In the genomic region with DNA sequence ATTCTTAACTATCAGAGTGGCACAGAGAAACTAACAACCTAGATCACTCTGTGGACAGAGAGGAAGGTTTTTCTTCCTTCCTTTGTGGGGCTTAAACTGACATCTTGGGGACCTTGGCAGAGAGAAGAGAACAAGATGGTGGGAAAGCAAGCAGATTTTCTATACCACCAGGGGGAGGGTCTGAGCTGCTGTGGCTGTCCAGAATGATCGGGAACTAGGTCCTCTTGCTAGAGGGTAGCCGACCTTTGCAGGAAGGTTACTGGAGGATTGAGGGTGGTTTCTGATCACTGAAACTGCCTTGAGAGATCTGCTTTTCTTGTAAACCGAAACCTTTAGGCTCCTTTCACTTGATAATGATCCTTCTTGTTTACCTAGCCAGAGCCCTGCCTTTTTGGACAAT, we compare ENCODE assay signal across 13 mouse cellular contexts. TPM values are rescaled to one million over a fixed set of nuclear protein-coding genes. Genes with fewer than 3 reads are reported as not detected.
DNase-seq lines count a peak whose midpoint lies in the region; ATAC-seq and TF ChIP-seq lines count a peak whose summit lies in the region.
"Had no signal": no experiment of that assay in that cellular context is flagged by ENCODE, and none has a peak within 500 bp of the region (broad histone marks: within the 10 kb centered on the region; RNA-seq: fewer than 3 reads in every experiment).

No protein-coding gene starts in this region.

- H3K4me1 ChIP-seq in hindbrain, postnatal 0 days (ENCODE audit: insufficient read depth, low read length): no peaks in the 10 kb centered on the region
- H3K4me1 ChIP-seq in hindbrain, embryonic 13.5 days (replicated peaks): no peaks in the 10 kb centered on the region
- H3K4me1 ChIP-seq in stomach, postnatal 0 days (replicated peaks; ENCODE audit: control insufficient read depth, insufficient read depth): no peaks in the 10 kb centered on the region; the same call in 1 of the 2 replicates

- peak; percentile 53 for TF ChIP-seq CTCF in hindbrain, postnatal 0 days (IDR thresholded peaks at IDR 0.05; ENCODE audit: low read depth)
- TF ChIP-seq CTCF in stomach, postnatal 0 days (IDR thresholded peaks at IDR 0.05; ENCODE audit: low read depth): peak; percentile 65

- 30% methylated on average over 3 of the region's 3 CpGs for WGBS in hindbrain, postnatal 0 days
- 40% methylated on average over 3 of the region's 3 CpGs for WGBS in hindbrain, embryonic 13.5 days
- 10% methylated on average over 3 of the region's 3 CpGs for WGBS in stomach, postnatal 0 days

- H3K4me2 ChIP-seq in hindbrain, postnatal 0 days (ENCODE audit: low read depth, low read length): no peak overlapping the region
- H3K4me2 ChIP-seq in hindbrain, embryonic 13.5 days: no peak overlapping the region
- H3K4me2 ChIP-seq in stomach, postnatal 0 days (replicated peaks; ENCODE audit: low read depth): no peak overlapping the region
- H3K4me2 ChIP-seq: lung, embryonic 15.5 days had no signal

- no peak overlapping the region for H3K9ac ChIP-seq in hindbrain, postnatal 0 days (replicated peaks; ENCODE audit: low read length)
- H3K9ac ChIP-seq in hindbrain, embryonic 13.5 days: no peak overlapping the region
- H3K9ac ChIP-seq in stomach, postnatal 0 days (ENCODE audit: low read length): no peak overlapping the region
- H3K9ac ChIP-seq: lung, embryonic 15.5 days had no signal

- DNase-seq in hindbrain, postnatal 0 days (ENCODE audit: low spot score): no peak
- DNase-seq in thymus, postnatal 14 days: peak; percentile 36
- DNase-seq in thymus, adult 18-20 months: no peak
- peak; percentile 49 for DNase-seq in stomach, postnatal 0 days (ENCODE audit: low spot score)
- no peak for DNase-seq in cerebellum, postnatal 14 days
- DNase-seq in ovary, postnatal 14 days (ENCODE audit: low spot score): no peak
- DNase-seq: adrenal gland, postnatal 36 days; cerebellum, postnatal 36 days had no signal

- no peak overlapping the region for H3K27ac ChIP-seq in hindbrain, postnatal 0 days
- no peak overlapping the region for H3K27ac ChIP-seq in hindbrain, embryonic 13.5 days
- peak overlapping the region; percentile 49; the same call in 1 of the 2 replicates for H3K27ac ChIP-seq in stomach, postnatal 0 days (replicated peaks)
- H3K27ac ChIP-seq: heart, embryonic 10.5 days; lung, embryonic 15.5 days had no signal

- no peaks in the 10 kb centered on the region for H3K36me3 ChIP-seq in hindbrain, postnatal 0 days (ENCODE audit: insufficient read depth, low read length)
- no peaks in the 10 kb centered on the region for H3K36me3 ChIP-seq in hindbrain, embryonic 13.5 days
- no peaks in the 10 kb centered on the region for H3K36me3 ChIP-seq in stomach, postnatal 0 days (ENCODE audit: control insufficient read depth, insufficient read depth, low read length)
- H3K36me3 ChIP-seq: heart, embryonic 10.5 days; lung, embryonic 15.5 days had no signal

- H3K9me3 ChIP-seq in hindbrain, postnatal 0 days (ENCODE audit: low read length): no peaks in the 10 kb centered on the region
- H3K9me3 ChIP-seq in hindbrain, embryonic 13.5 days: no peaks in the 10 kb centered on the region
- H3K9me3 ChIP-seq in stomach, postnatal 0 days (ENCODE audit: control insufficient read depth, low read length): no peaks in the 10 kb centered on the region
- H3K9me3 ChIP-seq: heart, embryonic 10.5 days; lung, embryonic 15.5 days had no signal

- no peaks in the 10 kb centered on the region for H3K27me3 ChIP-seq in hindbrain, postnatal 0 days (ENCODE audit: insufficient read depth, low read length)
- H3K27me3 ChIP-seq in hindbrain, embryonic 13.5 days: 0 out of 2 replicates have a peak, but pooled peaks cover 12% of the 10 kb centered on the region
- no peaks in the 10 kb centered on the region for H3K27me3 ChIP-seq in stomach, postnatal 0 days (ENCODE audit: control insufficient read depth, insufficient read depth, low read length)
- H3K27me3 ChIP-seq: lung, embryonic 15.5 days had no signal

- H3K4me3 ChIP-seq in hindbrain, postnatal 0 days (ENCODE audit: low read length): no peak overlapping the region
- H3K4me3 ChIP-seq in hindbrain, embryonic 13.5 days: no peak overlapping the region
- no peak overlapping the region for H3K4me3 ChIP-seq in stomach, postnatal 0 days (ENCODE audit: low read depth, low read length)
- H3K4me3 ChIP-seq: heart, embryonic 10.5 days; lung, embryonic 15.5 days had no signal

- no peak for ATAC-seq in hindbrain, postnatal 0 days
- no peak for ATAC-seq in hindbrain, embryonic 13.5 days (ENCODE audit: low FRiP score)
- ATAC-seq in granulocyte monocyte progenitor cell, adult 5-6 weeks (replicated peaks; ENCODE audit: poor library complexity, severe bottlenecking): peak; percentile 56; the same call in 1 of the 2 replicates
- no peak for ATAC-seq in stomach, postnatal 0 days (ENCODE audit: low FRiP score, low TSS enrichment)

- TF ChIP-seq EP300 in stomach, postnatal 0 days (optimal IDR thresholded peaks at IDR 0.05): no peak

RNA-seq across cellular contexts. Expression of gene Pttg1ip, which starts 9.3 kb away (rescaled TPM):
- total RNA-seq in hindbrain, postnatal 0 days (2014; rRNA removed): 85.9 and 94.0 TPM in 2 replicates
- polyA plus RNA-seq in hindbrain, postnatal 0 days (2015; fragmentation: Nextera tagmentation; extraction: Ambion mirVana): 87.3 and 87.5 TPM in 2 replicates
- polyA plus RNA-seq in hindbrain, embryonic 13.5 days (2015; fragmentation: Nextera tagmentation; extraction: Ambion mirVana): 69.0 and 71.9 TPM in 2 replicates
- total RNA-seq in granulocyte monocyte progenitor cell, adult 5-6 weeks (2014; fragmentation: Nextera tagmentation): 36.6 and 39.0 TPM in 2 replicates
- total RNA-seq in granulocyte monocyte progenitor cell, adult 5-6 weeks (2017): 34.6 and 37.0 TPM in 2 replicates
- 278 and 317 TPM in 2 replicates for polyA plus RNA-seq in stomach, postnatal 0 days (2015; fragmentation: Nextera tagmentation; extraction: Ambion mirVana)

RNA-seq across cellular contexts. Expression of gene Sumo3, which starts 33.7 kb away (rescaled TPM):
- 217 and 218 TPM in 2 replicates for total RNA-seq in hindbrain, postnatal 0 days (2014; rRNA removed)
- 330 and 348 TPM in 2 replicates for polyA plus RNA-seq in hindbrain, postnatal 0 days (2015; fragmentation: Nextera tagmentation; extraction: Ambion mirVana)
- polyA plus RNA-seq in hindbrain, embryonic 13.5 days (2015; fragmentation: Nextera tagmentation; extraction: Ambion mirVana): 271 and 274 TPM in 2 replicates
- 60.0 and 78.8 TPM in 2 replicates for total RNA-seq in granulocyte monocyte progenitor cell, adult 5-6 weeks (2014; fragmentation: Nextera tagmentation)
- 197 and 205 TPM in 2 replicates for total RNA-seq in granulocyte monocyte progenitor cell, adult 5-6 weeks (2017)
- 232 and 239 TPM in 2 replicates for polyA plus RNA-seq in stomach, postnatal 0 days (2015; fragmentation: Nextera tagmentation; extraction: Ambion mirVana)

RNA-seq across cellular contexts. Expression of gene Gm49325, which starts 33.8 kb away (rescaled TPM):
- total RNA-seq in hindbrain, postnatal 0 days (2014; rRNA removed): 4.0 TPM in 1 of 2 replicates, not detected in the other
- polyA plus RNA-seq in hindbrain, postnatal 0 days (2015; fragmentation: Nextera tagmentation; extraction: Ambion mirVana): 11.1 and 12.8 TPM in 2 replicates
- polyA plus RNA-seq in hindbrain, embryonic 13.5 days (2015; fragmentation: Nextera tagmentation; extraction: Ambion mirVana): 2.1 and 3.4 TPM in 2 replicates
- total RNA-seq in granulocyte monocyte progenitor cell, adult 5-6 weeks (2014; fragmentation: Nextera tagmentation): not detected in 2 replicates
- total RNA-seq in granulocyte monocyte progenitor cell, adult 5-6 weeks (2017): 1.6 TPM in 1 of 2 replicates, not detected in the other
- 12.6 and 17.3 TPM in 2 replicates for polyA plus RNA-seq in stomach, postnatal 0 days (2015; fragmentation: Nextera tagmentation; extraction: Ambion mirVana)
- polyA plus RNA-seq: forebrain, embryonic 11.5 days had no signal

RNA-seq across cellular contexts. Expression of gene Itgb2, which starts 42.2 kb away (rescaled TPM):
- 0.68 and 1.9 TPM in 2 replicates for total RNA-seq in hindbrain, postnatal 0 days (2014; rRNA removed)
- polyA plus RNA-seq in hindbrain, postnatal 0 days (2015; fragmentation: Nextera tagmentation; extraction: Ambion mirVana): 0.87 and 1.0 TPM in 2 replicates
- 0.67 and 0.90 TPM in 2 replicates for polyA plus RNA-seq in hindbrain, embryonic 13.5 days (2015; fragmentation: Nextera tagmentation; extraction: Ambion mirVana)
- total RNA-seq in granulocyte monocyte progenitor cell, adult 5-6 weeks (2014; fragmentation: Nextera tagmentation): 17.1 and 28.9 TPM in 2 replicates
- 32.0 and 36.6 TPM in 2 replicates for total RNA-seq in granulocyte monocyte progenitor cell, adult 5-6 weeks (2017)
- polyA plus RNA-seq in stomach, postnatal 0 days (2015; fragmentation: Nextera tagmentation; extraction: Ambion mirVana): 1.3 TPM in 2 replicates

RNA-seq across cellular contexts. Expression of gene Ube2g2, which starts 49.9 kb away (rescaled TPM):
- total RNA-seq in hindbrain, postnatal 0 days (2014; rRNA removed): 45.1 and 48.3 TPM in 2 replicates
- polyA plus RNA-seq in hindbrain, postnatal 0 days (2015; fragmentation: Nextera tagmentation; extraction: Ambion mirVana): 65.8 and 73.8 TPM in 2 replicates
- polyA plus RNA-seq in hindbrain, embryonic 13.5 days (2015; fragmentation: Nextera tagmentation; extraction: Ambion mirVana): 94.5 and 95.0 TPM in 2 replicates
- 39.6 and 42.0 TPM in 2 replicates for total RNA-seq in granulocyte monocyte progenitor cell, adult 5-6 weeks (2014; fragmentation: Nextera tagmentation)
- 29.5 and 53.3 TPM in 2 replicates for total RNA-seq in granulocyte monocyte progenitor cell, adult 5-6 weeks (2017)
- polyA plus RNA-seq in stomach, postnatal 0 days (2015; fragmentation: Nextera tagmentation; extraction: Ambion mirVana): 53.8 and 54.5 TPM in 2 replicates

Comparison
In these comparisons a context has a peak if more than half of its experiments do, and no peak if none do; other contexts are left out.
1. DNase-seq: peak in thymus, postnatal 14 days (single experiment) and stomach, postnatal 0 days (single experiment); none in hindbrain, postnatal 0 days (single experiment), thymus, adult 18-20 months (0 of 2), cerebellum, postnatal 14 days (0 of 2) and ovary, postnatal 14 days (single experiment).